31 mouse cellular contexts compared by ENCODE assay signal in the genomic region with DNA sequence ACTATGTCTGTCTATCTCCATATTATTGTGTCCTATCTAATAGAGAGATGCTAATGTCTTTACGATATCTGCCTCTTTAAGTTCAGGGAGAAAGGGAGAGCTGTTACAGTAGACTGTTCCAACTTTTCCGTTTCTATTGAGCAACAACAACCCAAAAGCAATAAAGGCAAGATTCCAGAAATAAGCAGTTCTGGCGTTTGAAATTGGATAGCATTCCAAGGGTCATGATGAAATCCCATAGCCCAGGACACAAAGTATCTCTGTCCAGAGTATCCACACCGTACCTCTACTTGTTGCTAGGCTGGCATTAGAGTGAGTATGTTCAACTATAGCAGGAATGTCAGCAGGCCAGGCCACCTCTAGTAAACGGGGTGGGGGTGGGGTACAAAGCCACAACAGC. TPM values are rescaled to one million over a fixed set of nuclear protein-coding genes. Genes with fewer than 3 reads are reported as not detected.
DNase-seq lines count a peak whose midpoint lies in the region; ATAC-seq and TF ChIP-seq lines count a peak whose summit lies in the region.
"Had no signal": no experiment of that assay in that cellular context is flagged by ENCODE, and none has a peak within 500 bp of the region (broad histone marks: within the 10 kb centered on the region; RNA-seq: fewer than 3 reads in every experiment).

No protein-coding gene starts in this region.

- H3K79me2 ChIP-seq in liver, adult 2 months (ENCODE audit: control insufficient read depth, insufficient read depth, low read length) = no peaks in the 10 kb centered on the region

- DNase-seq in liver, adult 2 months (ENCODE audit: extremely low read depth, low read depth, low spot score) = peak; percentile 96
- DNase-seq in liver, embryonic 11.5 days (ENCODE audit: low spot score) = no peak
- peak; percentile 81 for DNase-seq in lung, postnatal 0 days (ENCODE audit: low spot score)
- no peak for DNase-seq in lung, postnatal 14 days
- peak; percentile 10 for DNase-seq in adipocyte (ENCODE audit: low spot score)
- peak; percentile 70 for DNase-seq in gonadal fat pad, adult 2 months (ENCODE audit: low read depth)
- DNase-seq in layer of hippocampus, postnatal 14 days (ENCODE audit: low spot score in 2 of 2) = no peak
- DNase-seq: adrenal gland, postnatal 10 days; adrenal gland, postnatal 36 days; B cell, adult 2 months; cerebellum, adult 18-20 months; cerebellum, adult 9-10 months; cerebellum, postnatal 14 days; gastrocnemius, postnatal 10 days; gastrocnemius, postnatal 36 days; heart, postnatal 14 days; heart, postnatal 4 days had no signal

- no peaks in the 10 kb centered on the region for H3K27me3 ChIP-seq in liver, adult 2 months (ENCODE audit: control insufficient read depth, insufficient read depth, low read length)
- no peaks in the 10 kb centered on the region for H3K27me3 ChIP-seq in liver, embryonic 11.5 days (replicated peaks; ENCODE audit: control insufficient read depth, insufficient read depth, low read length)
- H3K27me3 ChIP-seq in lung, postnatal 0 days (replicated peaks; ENCODE audit: insufficient read depth, low read length) = no peaks in the 10 kb centered on the region
- no peaks in the 10 kb centered on the region for H3K27me3 ChIP-seq in kidney, embryonic 15.5 days
- H3K27me3 ChIP-seq: CH12.LX; embryonic facial prominence, embryonic 12.5 days; embryonic facial prominence, embryonic 15.5 days; forebrain, embryonic 13.5 days; heart, embryonic 13.5 days had no signal

- 16% methylated on average over 5 of the region's 5 CpGs for WGBS in liver, adult 2 months
- 81% methylated on average over 5 of the region's 5 CpGs for WGBS in liver, embryonic 11.5 days
- WGBS in lung, postnatal 0 days = 51% methylated on average over 5 of the region's 5 CpGs
- 61% methylated on average over 5 of the region's 5 CpGs for WGBS in kidney, embryonic 15.5 days

- H3K4me2 ChIP-seq in liver, embryonic 11.5 days = no peak overlapping the region
- H3K4me2 ChIP-seq in lung, postnatal 0 days (replicated peaks; ENCODE audit: low read depth, low read length) = no peak overlapping the region
- H3K4me2 ChIP-seq in kidney, embryonic 15.5 days = no peak overlapping the region
- H3K4me2 ChIP-seq: embryonic facial prominence, embryonic 12.5 days; embryonic facial prominence, embryonic 15.5 days; forebrain, embryonic 13.5 days; heart, embryonic 13.5 days; hindbrain, embryonic 14.5 days had no signal

- no peak overlapping the region for H3K9ac ChIP-seq in liver, adult 2 months (ENCODE audit: low read depth, low read length)
- H3K9ac ChIP-seq in liver, embryonic 11.5 days (ENCODE audit: low read depth, low read length) = no peak overlapping the region
- H3K9ac ChIP-seq in lung, postnatal 0 days (replicated peaks; ENCODE audit: low read depth) = no peak overlapping the region
- H3K9ac ChIP-seq in kidney, embryonic 15.5 days = no peak overlapping the region
- H3K9ac ChIP-seq: embryonic facial prominence, embryonic 12.5 days; embryonic facial prominence, embryonic 15.5 days; forebrain, embryonic 13.5 days; heart, embryonic 13.5 days; hindbrain, embryonic 14.5 days had no signal

- no peak overlapping the region for H3K27ac ChIP-seq in liver, adult 2 months (replicated peaks; ENCODE audit: insufficient read depth, low read depth, low read length)
- H3K27ac ChIP-seq in liver, embryonic 11.5 days (ENCODE audit: low read depth, low read length) = no peak overlapping the region
- no peak overlapping the region for H3K27ac ChIP-seq in lung, postnatal 0 days (ENCODE audit: low read length)
- no peak overlapping the region for H3K27ac ChIP-seq in kidney, embryonic 15.5 days
- H3K27ac ChIP-seq: embryonic facial prominence, embryonic 12.5 days; embryonic facial prominence, embryonic 15.5 days; forebrain, embryonic 10.5 days; forebrain, embryonic 13.5 days; heart, embryonic 10.5 days; heart, embryonic 13.5 days; hindbrain, embryonic 14.5 days; hindbrain, postnatal 0 days had no signal

- no peak for TF ChIP-seq CTCF in liver, adult 2 months (IDR thresholded peaks at IDR 0.05; ENCODE audit: low read depth, low read length)
- TF ChIP-seq CTCF in lung, postnatal 0 days (IDR thresholded peaks at IDR 0.05) = no peak

- peak; percentile 37; the same call in 1 of the 2 replicates for TF ChIP-seq EP300 in lung, postnatal 0 days (IDR thresholded peaks at IDR 0.05)

- no peak overlapping the region for H3K4me3 ChIP-seq in liver, adult 2 months (ENCODE audit: insufficient read depth, low read depth, low read length)
- no peak overlapping the region for H3K4me3 ChIP-seq in liver, embryonic 11.5 days (ENCODE audit: low read depth, low read length)
- no peak overlapping the region for H3K4me3 ChIP-seq in lung, postnatal 0 days (ENCODE audit: low read depth, low read length)
- no peak overlapping the region for H3K4me3 ChIP-seq in kidney, embryonic 15.5 days (replicated peaks)
- H3K4me3 ChIP-seq: embryonic facial prominence, embryonic 12.5 days; embryonic facial prominence, embryonic 15.5 days; forebrain, embryonic 10.5 days; forebrain, embryonic 13.5 days; heart, embryonic 10.5 days; heart, embryonic 13.5 days had no signal

- H3K9me3 ChIP-seq in liver, embryonic 11.5 days (ENCODE audit: control insufficient read depth, low read length) = no peaks in the 10 kb centered on the region
- no peaks in the 10 kb centered on the region for H3K9me3 ChIP-seq in lung, postnatal 0 days (ENCODE audit: low read length)
- H3K9me3 ChIP-seq in kidney, embryonic 15.5 days (replicated peaks) = no peaks in the 10 kb centered on the region
- H3K9me3 ChIP-seq: embryonic facial prominence, embryonic 12.5 days; embryonic facial prominence, embryonic 15.5 days; forebrain, embryonic 10.5 days; forebrain, embryonic 13.5 days; heart, embryonic 10.5 days; heart, embryonic 13.5 days had no signal

- no peak for ATAC-seq in liver, embryonic 11.5 days (replicated peaks; ENCODE audit: low FRiP score)
- ATAC-seq in lung, postnatal 0 days = peak; percentile 58
- ATAC-seq in kidney, embryonic 15.5 days (replicated peaks; ENCODE audit: low FRiP score) = no peak
- ATAC-seq: activated CD4-positive, CD25-positive, alpha-beta regulatory T cell, adult 4 months; forebrain, embryonic 13.5 days; forebrain, embryonic 16.5 days; hindbrain, postnatal 0 days; inflammation-experienced regulatory T-cells, adult 6 months had no signal

- no peak for TF ChIP-seq POLR2A in liver, adult 2 months (IDR thresholded peaks at IDR 0.05; ENCODE audit: extremely low read depth, insufficient read depth, low read length)

- H3K36me3 ChIP-seq in liver, adult 2 months (ENCODE audit: control insufficient read depth, insufficient read depth, low read length) = no peaks in the 10 kb centered on the region
- no peaks in the 10 kb centered on the region for H3K36me3 ChIP-seq in liver, embryonic 11.5 days (ENCODE audit: control insufficient read depth, insufficient read depth, low read length)
- no peaks in the 10 kb centered on the region for H3K36me3 ChIP-seq in lung, postnatal 0 days (ENCODE audit: insufficient read depth, low read length)
- H3K36me3 ChIP-seq in kidney, embryonic 15.5 days = 0 out of 2 replicates have a peak, but pooled peaks cover 3% of the 10 kb centered on the region
- H3K36me3 ChIP-seq: embryonic facial prominence, embryonic 12.5 days; embryonic facial prominence, embryonic 15.5 days; forebrain, embryonic 10.5 days; G1E; heart, embryonic 10.5 days; heart, embryonic 13.5 days had no signal

- H3K4me1 ChIP-seq in liver, adult 2 months (ENCODE audit: control insufficient read depth, insufficient read depth, low read length) = peaks cover 7% of the 10 kb centered on the region
- H3K4me1 ChIP-seq in liver, embryonic 11.5 days (replicated peaks; ENCODE audit: control insufficient read depth, insufficient read depth, low read length) = no peaks in the 10 kb centered on the region
- no peaks in the 10 kb centered on the region for H3K4me1 ChIP-seq in lung, postnatal 0 days (ENCODE audit: insufficient read depth, low read depth, low read length)
- H3K4me1 ChIP-seq in kidney, embryonic 15.5 days = no peaks in the 10 kb centered on the region
- H3K4me1 ChIP-seq: embryonic facial prominence, embryonic 12.5 days; embryonic facial prominence, embryonic 15.5 days; forebrain, embryonic 10.5 days; heart, embryonic 10.5 days had no signal

RNA-seq across cellular contexts. Expression of gene Slc16a7, which starts 13.7 kb away (rescaled TPM):
- 67.0 and 79.7 TPM in 2 replicates for total RNA-seq in liver, adult 2 months (2014; rRNA removed)
- 26.8 and 30.5 TPM in 2 replicates for polyA plus RNA-seq in liver, adult 2 months (2012; rRNA removed)
- 7.5 and 7.9 TPM in 2 replicates for polyA plus RNA-seq in liver, embryonic 11.5 days (2014; fragmentation: Nextera tagmentation; extraction: Ambion mirVana)
- 6.1 and 6.5 TPM in 2 replicates for polyA plus RNA-seq in lung, postnatal 0 days (2015; fragmentation: Nextera tagmentation; extraction: Ambion mirVana)
- 10.7 and 12.1 TPM in 2 replicates for polyA plus RNA-seq in gonadal fat pad, adult 2 months (2012; rRNA removed)
- 10 to 100 TPM; 57.3 to 64.4 TPM for total RNA-seq in layer of hippocampus, postnatal 14 days (2021)
- 7.3 and 9.0 TPM in 2 replicates for polyA plus RNA-seq in kidney, embryonic 15.5 days (2015; fragmentation: Nextera tagmentation; extraction: Ambion mirVana)
- total RNA-seq: CH12.LX had no signal
- polyA plus RNA-seq: G1E had no signal

Comparison
In these comparisons a context has a peak if more than half of its experiments do, and no peak if none do; other contexts are left out.
1. DNase-seq: peak in liver, adult 2 months (single experiment), lung, postnatal 0 days (single experiment), adipocyte (single experiment) and gonadal fat pad, adult 2 months (single experiment); none in liver, embryonic 11.5 days (single experiment), lung, postnatal 14 days (single experiment) and layer of hippocampus, postnatal 14 days (0 of 2).